Mouse (Mus musculus): ENCODE data around the gene Gsdmc3. TPM values are rescaled to one million over a fixed set of nuclear protein-coding genes. Genes with fewer than 3 reads are reported as not detected.
"Not testable (repeated sequence)": the region's sequence is repeated elsewhere in the genome, so short reads cannot be mapped to it uniquely, and the experiment has no call there.

The Gsdmc3 gene
- polyA plus RNA-seq, 1 experiment, result not detected

- not testable (repeated sequence) for H3K27ac ChIP-seq (ENCODE audit: insufficient read depth, low read length)
- TF ChIP-seq CTCF (IDR thresholded peaks at IDR 0.05; ENCODE audit: extremely low read depth, insufficient read depth, low read length), result peak; percentile 18; the same call in 1 of the 2 replicates
Observed at GRCm38 (mm10) chr15:63861965-63862364, 16.4 kb downstream of the Gsdmc3 start.

More at GRCm38 (mm10) chr15:63861965-63862364, 16.4 kb downstream of the Gsdmc3 start:
- H3K4me3 ChIP-seq (ENCODE audit: insufficient read depth, low read length); H3K4me1 ChIP-seq (ENCODE audit: control insufficient read depth, insufficient read depth, low read length): not testable (repeated sequence)

Other genes with a start within 250 kb of the Gsdmc3 start
- gene Gsdmc2, start 33.4 kb downstream of the Gsdmc3 start, polyA plus RNA-seq (2012; rRNA removed), result 0.04 TPM in 1 of 2 replicates, not detected in the other
- 0.08 and 0.21 TPM in 2 replicates for gene Gsdmc4, start 33.7 kb upstream of the Gsdmc3 start, polyA plus RNA-seq (2012; rRNA removed)
- 126 and 131 TPM in 2 replicates for gene Fam49b, start 181.9 kb upstream of the Gsdmc3 start, polyA plus RNA-seq (2012; rRNA removed)

All from cortical plate, adult 2 months (tissue).